Mouse (Mus musculus) urinary bladder, postnatal 25 days (tissue): ENCODE measurements around the gene Gpr146.
"Not testable (repeated sequence)": the region's sequence is repeated elsewhere in the genome, so short reads cannot be mapped to it uniquely, and the experiment has no call there.

Source experiments
- DNase-seq: peaks from one replicate; pipeline ENCODE4 v3.0.0; 2022; ENCODE audit warnings: low spot score

The Gpr146 gene

DNA sequence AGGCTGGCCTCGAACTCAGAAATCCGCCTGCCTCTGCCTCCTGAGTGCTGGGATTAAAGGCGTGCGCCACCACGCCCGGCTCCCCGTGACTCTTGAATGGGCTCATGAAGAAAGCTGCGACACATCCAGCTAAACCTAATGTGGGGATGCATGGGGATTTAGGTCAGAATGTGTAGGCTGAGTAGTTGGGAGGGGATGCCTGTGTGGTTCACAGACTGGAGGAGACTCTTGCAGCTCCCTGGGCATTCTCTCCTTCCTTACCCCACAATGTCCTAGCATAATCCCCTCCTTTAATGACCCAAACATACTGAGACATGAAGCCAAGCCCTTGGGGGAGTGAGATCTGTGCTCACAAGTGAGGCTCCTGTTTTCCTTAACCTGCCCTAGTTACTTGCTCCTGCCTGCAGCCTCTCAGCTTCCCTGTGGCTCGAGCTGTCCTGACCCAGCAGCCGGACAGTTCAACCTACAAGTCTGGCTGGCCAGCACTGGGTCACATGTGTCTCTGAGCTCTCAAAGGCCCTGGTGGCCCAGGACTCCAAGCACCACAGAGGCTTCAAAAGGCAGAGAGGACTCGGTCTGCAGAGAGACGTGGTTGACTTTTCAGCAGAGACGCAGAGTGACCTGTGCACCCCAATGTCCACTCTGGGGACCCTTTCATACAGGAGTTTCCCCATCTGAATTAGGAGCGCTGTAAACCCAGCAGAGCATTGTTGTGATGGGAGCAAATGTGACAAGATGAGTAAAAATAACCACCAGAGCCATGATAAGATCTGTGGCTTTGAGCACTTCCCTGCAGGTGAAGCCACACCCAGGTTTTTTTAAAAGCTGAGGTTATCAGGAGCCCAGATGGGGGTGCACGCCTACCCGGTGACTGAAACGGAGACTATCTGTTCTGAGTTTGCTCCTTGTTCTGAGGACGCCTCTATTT, 4.4 kb downstream of the Gpr146 start:
- DNase-seq: no peak

DNA sequence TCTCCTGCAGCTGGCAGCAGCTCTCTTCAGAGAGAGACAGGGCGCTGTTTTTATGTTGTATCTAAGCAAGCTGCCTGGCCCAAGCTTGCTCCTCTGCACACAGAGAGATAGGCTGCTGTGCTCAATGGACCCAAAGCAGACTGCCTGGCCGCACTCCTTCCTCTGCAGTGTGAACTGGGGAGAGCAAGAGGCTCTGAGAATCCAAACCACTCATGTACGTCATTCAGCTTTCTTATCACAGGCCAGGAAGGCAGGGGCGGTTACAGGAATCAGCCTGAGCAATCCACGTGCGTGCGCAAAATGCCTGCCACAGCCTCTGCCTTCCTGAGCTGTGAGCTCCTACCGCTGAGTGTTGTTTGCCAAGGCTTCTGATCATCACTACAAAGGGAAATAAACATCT, 5.3 kb downstream of the Gpr146 start:
- DNase-seq: no peak

DNA sequence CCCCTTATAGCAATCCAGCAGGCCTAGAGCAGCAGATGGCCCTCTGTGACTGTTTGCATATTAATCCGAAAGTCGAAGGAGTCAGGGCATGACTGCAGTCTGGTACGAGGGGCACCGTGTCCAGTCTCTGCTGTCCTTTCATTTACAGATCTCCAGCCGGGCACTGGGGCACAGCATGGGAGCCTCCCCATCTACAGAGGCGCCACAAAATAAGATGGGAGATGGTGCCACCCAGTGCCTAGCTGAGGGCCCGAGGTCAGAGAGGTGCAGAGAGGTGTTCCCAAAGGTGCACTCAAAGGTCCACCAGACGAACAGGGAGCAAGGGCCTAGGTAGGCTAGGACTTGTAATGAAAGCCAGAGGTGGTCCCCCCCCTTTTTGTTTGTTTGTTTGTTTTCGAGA, 5.7 kb downstream of the Gpr146 start:
- no peak for DNase-seq

DNA sequence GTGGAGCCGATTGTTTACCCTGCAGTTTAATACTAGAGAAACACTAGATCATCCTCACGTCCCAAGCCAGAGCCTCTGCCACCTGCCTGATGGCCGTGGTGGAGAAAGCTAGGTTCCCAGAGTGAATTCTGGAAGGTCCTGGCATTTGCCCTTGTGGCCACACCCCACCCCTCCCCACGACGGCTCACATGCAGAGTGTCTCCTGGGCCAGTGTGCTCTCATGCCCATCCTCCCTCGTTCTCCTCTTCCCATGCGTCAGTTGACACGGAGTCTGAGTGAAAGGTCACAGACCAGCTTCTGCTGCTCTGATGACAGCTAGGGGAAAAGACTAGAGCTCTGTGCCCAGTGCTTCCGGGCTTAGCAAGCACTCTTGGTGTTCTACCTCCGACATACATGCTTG, 7.0 kb downstream of the Gpr146 start:
- no peak for DNase-seq

DNA sequence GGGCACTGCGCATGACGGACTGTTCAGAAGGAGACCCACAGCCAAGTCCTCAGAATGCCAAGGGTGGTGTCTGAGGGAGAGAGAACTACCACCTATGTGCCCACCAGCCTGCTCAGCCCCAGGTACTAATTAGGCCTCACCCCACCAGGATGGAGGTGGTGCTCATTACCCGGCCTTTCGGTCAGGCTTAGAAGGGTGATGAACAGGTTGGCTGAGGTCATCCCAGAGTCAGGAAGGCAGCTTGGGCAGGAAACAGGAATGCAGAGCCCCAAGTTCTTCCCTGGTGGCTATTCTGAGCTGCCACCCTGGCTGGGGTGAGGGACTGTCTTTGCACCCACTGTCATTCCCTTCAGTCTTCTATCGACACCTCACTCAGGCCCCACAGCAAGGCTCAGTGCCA, 8.6 kb downstream of the Gpr146 start:
- DNase-seq: no peak

DNA sequence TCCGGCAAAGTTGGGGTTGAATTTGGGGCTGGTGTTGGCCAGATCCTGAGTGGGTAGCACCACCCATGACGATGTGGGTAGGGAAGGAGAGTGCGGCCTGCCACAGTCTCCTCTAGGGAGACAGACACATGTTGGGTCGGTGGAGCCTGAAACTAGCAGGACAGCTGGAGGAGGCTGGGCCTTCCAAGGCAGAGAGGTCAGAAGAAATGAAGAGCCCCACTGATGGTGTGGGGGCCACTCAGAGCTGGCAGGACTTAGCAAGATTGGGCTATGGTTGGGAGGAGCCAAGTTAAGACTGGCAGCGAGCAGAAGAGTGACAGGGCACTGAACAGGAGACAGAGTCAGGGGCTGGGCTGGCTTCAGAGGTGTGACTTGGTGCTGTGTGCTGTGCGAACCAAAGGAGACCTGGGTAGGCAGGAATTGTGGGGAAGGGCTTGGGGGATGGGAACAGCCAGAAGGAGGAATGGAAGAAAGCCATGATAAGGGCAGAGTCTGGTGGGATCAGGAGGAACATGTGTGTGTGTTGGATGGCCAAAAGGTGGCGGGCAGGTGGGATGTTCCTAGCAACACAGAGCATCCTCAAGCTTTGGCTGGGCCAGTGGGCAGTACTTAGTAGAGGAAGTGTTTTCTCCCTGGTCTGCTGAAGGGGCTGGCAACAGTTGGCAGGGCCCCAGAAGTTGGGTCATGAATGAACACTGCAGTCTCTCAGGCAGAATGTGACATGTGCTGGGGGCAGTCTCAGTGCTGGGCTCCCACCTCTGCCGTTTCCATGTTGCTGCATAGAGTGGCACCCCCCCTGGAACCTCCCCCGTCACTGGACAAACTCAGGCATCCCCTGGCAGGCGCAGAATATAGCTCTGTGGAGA, 10.1 kb downstream of the Gpr146 start:
- no peak for DNase-seq

DNA sequence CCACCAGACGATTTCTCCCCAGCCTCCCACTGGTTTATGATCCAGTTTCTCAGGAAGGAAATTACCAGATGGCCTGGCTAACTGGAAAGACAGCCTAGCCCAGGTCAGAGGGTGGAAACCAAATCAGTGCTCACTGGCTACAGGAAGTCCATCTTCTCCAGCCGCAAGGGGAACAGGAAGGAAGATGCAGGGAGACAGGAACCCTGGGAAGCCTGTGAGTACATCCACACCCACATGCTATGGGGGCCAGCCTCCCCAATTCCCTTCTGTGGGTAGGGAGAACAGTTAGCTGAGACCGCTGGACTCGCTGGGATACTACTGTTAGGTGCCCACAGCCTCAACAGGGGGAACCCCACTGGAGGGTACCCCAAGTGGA, 10.7 kb downstream of the Gpr146 start:
- DNase-seq: no peak

DNA sequence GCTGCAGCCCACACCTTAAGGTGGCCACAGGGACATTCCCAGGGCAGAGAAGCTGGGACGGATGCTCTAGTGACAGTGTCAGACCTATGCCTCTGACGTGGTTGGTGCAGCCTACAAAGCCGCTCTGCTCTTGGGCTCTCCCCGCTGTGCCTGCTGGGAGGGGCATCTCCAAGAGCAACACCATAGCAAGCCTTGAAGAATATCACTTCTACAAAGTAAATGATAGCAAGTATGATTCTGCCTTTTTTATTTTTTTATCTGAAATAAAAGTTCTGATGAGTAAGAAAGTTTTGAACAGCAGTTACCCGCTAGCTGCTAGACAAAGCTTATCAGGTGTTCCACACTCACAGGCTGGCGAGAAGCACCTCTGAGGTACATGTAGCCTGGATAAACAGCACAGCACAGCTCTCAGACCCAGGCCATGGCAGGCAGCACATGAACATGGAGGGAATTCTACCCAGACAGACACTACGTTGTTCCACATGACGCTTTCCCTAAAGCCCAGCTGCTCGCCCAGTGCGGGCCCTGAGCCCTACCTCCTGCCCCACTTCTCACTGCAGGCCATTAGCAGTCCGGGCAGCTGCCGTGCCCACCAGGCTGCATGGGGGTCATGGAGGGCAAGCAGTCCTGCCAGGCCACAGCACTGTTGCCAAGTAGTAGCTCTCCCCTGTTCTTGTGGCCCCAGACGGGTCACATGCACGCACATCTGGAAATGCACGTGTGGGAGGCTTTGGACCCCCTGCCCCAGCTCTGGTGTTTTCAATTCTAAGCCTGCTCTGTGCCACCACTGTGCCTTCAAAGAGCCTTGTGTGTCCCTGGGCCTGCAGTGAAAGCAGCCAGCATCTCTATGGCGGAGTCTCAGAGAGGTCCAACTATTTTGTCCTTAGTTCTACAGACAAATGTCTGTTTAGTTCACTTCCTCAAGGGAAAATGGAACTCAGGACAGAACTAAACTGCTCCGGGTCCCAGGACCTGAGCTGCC, 11.5 kb downstream of the Gpr146 start:
- no peak for DNase-seq

DNA sequence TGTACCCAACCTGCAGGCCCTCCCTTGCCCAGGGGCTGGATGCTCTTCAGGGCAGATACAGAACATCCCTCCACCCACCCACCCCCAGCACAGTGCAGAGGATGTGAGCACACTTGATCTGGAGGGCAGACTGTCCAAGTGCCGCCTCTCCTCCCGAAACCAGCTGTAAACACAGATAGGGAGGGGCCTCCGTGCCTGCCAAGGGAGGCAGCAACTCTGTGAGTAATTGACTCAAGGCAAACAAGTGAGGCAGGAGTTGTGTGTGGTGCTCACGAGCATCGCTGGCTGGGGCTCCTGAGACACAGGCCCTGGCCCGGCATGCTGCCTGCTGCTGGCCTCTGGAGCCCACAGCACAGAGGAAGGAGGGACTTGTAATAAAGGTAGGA, 12.2 kb downstream of the Gpr146 start:
- peak; percentile 50 for DNase-seq

DNA sequence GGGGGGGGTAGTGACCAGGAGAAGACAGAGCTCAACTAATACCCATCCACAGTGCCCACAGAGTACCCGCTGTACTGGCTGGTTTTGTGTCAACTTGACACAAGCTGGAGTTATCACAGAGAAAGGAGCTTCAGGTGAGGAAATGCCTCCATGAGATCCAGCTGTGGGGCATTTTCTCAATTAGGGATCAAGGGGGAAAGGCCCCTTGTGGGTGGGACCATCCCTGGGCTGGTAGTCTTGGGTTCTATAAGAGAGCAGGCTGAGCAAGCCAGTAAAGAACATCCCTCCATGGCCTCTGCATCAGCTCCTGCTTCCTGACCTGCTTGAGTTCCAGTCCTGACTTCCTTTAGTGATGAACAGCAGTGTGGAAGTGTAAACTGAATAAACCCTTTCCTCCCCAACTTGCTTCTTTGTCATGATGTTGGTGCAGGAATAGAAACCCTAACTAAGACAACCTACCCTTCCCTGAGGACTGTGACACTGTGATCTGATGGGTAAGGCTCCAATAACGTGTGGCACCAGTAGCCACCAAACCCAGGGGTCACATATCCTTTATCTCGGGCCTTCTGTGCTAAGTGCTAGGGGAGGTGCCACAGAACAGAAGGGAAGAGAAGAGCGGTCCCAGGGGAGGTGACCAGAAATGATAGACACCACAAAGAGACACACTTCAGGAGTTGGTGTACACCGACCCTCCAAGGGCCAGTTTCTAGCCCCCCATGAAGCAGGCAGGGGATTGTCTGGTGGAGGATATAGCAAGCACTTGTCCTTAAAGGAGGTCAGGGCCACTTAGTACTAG, 13.0 kb downstream of the Gpr146 start:
- DNase-seq: not testable (repeated sequence)

DNA sequence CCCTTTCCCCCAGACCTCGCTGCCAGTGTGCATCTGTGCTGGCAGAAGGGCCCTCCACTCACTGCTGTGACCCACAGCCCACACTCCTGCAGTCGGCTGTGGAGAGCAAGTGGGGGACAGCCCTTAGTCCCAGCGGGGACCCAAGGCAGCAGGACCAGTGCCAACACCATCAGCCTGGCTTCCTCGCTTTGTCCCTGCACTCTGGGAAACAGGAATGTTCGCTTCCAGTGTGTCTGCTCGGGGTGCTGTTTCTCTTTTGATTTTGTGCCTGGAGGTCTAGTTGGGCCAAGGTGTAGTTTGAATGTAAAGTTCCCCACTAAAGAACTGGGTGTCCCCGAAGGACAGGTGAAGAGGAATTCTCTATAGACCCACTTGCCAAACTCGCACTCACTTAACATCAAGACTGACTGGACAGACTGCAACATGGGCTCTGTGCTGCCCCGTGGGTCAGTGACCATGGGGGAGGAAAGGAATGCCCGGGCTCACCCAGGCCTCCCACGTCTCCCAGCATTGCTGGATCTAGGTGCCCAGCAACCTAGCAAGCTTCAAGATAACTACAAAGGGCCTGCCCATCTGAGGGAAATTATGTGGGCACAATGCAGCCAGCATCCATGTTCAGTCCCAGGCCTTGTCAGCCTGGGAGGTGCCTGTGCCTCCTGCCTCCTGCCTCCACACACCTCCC, 14.0 kb downstream of the Gpr146 start:
- DNase-seq: no peak

DNA sequence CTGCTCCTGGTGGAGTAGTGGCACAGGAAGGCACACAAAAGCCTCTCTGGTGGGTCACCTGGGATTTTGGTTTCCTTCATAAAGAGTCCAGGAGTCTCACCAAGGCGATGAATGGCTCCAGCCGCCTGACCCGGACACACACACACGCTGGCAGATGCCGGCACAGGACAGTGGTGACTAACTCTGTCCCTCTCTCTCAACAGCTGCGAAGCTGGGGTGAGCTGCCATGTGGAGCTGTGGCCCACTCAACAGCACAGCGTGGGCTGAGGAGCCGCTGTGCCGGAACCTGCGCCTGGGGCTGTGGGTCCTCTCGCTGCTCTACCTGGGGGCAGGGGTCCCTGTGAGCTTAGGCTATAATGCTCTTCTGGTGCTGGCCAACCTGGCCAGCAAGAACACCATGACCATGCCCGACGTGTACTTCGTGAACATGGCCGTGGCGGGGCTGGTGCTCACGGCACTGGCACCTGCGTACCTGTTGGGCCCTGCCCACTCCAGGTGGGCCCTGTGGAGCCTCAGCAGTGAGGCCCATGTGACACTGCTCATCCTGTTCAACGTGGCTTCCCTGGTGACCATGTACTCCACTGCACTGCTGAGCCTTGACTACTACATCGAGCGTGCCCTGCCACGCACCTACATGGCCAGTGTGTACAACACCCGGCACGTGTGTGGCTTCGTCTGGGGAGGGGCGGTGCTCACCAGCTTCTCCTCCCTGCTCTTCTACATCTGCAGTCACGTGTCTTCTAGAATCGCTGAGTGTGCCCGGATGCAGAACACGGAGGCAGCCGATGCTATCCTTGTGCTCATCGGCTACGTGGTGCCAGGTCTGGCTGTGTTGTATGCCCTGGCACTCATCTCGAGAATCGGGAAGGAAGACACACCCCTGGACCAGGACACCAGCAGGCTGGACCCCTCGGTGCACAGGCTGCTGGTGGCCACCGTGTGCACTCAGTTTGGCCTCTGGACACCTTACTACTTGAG, 15.0 kb downstream of the Gpr146 start:
- DNase-seq: no peak

DNA sequence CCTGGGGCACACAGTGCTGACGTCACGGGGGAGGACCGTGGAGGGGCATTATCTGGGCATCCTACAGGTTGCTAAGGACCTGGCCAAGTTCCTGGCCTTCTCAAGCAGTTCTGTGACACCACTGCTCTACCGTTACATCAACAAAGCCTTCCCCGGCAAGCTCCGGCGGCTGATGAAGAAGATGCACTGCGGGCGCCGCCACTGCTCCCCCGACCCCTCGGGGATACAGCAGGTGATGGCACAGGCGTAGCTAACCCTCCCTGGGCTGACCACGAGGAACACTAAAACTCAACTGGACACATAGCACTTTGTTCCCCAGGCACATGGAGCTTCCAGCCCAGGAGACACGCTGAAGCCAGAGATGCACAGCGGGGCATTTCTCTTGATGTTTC, 15.7 kb downstream of the Gpr146 start:
- no peak for DNase-seq

DNA sequence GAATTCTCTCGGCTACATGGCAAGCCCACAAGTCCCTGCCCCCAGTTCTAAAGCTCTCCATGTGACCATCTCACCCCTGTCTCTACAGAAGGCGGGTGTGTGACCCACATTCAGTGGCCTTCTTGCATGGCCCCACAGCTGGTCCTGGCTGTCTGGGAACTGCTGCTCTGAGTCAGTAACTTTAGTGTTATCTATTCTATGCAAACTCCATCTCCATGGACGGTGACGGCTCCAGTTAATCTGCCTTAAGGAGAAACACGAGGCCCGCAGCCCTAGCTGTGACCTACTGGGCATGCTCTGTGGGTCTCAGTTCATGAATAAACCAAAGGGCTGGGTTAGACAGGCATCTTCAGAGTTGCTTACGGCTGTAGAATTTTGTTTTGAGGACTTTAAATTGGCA, 16.9 kb downstream of the Gpr146 start:
- DNase-seq: no peak

DNA sequence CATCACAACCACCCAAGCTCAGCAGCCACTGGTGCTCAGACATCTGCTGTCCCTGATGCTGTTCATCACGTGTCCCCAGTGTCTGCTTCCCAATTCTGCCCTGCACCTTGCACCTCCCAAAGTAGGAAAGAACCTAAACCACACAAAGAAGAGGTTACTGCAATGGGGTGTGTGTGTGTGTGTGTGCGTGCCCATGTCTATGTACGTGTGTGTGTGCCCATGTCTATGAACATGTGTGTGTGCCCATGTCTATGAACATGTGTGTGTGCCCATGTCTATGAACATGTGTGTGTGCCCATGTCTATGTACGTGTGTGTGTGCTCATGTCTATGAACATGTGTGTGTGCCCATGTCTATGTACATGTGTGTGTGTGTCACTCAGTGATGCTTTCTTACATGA, 18.0 kb downstream of the Gpr146 start:
- no peak for DNase-seq

DNA sequence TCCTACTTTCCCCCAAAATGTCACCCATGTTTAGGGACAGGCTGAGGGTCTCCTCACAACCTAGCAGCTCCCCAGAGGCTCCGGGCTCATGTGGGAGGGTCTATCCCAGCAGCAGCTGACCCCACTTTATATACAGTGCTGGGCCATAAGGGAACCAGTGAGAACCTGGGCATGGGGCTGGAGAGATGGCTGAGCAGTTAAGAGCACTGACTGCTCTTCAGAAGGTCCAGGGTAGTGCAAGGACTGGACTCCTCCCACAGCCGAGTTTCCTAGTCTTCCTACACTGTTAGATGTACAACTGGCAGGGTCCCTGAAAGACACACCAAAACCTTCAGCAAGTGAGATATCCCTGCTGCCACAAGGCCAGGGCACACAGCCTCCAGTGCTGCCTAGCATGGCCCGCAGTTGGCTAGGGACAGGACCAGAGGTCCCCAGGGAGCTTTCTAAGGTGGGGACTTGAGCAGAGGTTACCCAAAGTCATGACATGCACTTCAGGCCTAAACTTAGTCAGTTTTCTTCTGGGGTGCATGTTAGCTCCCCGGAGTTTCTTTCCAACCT, 19.9 kb downstream of the Gpr146 start:
- DNase-seq: no peak

DNA sequence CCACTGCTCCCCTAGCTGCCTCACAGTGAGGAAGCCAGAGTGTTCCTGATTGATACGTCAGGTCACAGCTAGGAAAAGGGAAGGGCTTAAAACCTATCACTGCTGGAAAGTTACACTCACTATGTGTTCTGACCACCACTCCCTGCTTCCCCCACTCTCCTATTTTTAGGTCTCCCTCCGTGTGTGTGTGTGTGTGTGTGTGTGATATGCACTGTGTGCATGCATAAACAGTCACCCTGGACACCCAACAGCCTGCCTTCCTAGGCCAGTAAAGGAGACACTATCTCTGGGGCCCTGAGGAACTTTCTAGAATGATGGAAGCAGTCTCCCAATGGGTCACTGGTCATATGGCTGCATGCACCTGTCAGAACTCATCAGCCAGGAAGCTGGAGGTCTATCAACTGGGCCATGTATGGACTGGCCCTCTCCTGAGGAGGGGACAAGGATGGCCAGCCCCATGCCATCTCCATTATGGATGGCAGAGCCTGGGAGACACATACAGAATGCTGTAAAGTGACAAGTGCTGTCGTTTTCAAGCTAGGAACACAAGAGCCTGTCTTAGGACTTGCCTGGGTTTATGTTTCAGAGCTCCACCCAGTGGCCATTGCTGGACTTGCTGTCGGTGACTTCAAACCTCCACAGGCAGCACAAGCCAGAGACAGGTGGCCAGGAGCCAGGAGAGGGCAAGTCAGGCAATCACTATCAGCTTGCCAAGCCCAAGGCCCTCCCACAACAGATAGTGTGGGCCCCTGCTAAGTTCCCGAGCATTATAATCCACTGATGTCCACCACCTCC, 20.7 kb downstream of the Gpr146 start:
- DNase-seq: peak; percentile 86

DNA sequence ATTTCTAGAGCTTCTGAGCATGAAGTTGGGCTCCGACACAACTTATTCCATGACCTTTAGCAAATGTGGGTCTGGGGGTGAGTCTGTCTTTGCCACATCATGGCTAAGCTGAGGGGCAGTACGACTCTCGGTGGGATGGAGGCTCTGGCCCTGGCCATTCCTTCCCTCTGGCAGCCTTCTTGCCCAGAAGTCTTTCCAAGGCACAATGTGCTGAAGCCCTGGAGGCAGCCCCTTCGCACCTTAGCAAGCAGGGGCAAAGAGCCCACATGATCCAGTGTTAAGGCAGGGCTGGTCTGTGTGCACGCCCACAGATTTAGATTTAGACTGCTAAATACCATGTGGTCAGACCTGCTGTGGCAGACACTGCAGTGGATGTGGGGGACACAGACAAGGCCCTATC, 21.3 kb downstream of the Gpr146 start:
- no peak for DNase-seq
